Mouse (Mus musculus) kidney, embryonic 15.5 days (tissue): Measurements from ENCODE around the gene Gphn. TPM values are rescaled to one million over a fixed set of nuclear protein-coding genes. Genes with fewer than 3 reads are reported as not detected.

ENCODE experiments used
- polyA plus RNA-seq: library from polyadenylated mRNA; unstranded; fragments of >200 nt; fragmentation: Nextera tagmentation; extraction: Ambion mirVana; gene quantifications from 2 replicates; pipeline ENCODE4 v1.2.1, GENCODE M21; 2015

Gene Gphn
- polyA plus RNA-seq, 1 experiment from 2014 or later = 14.8 TPM

Other genes with a start within 250 kb of the Gphn start
- not detected in 2 replicates for gene Gm6657, start 32.1 kb upstream of the Gphn start, polyA plus RNA-seq